Mouse (Mus musculus) kidney, embryonic 15.5 days (tissue): ENCODE measurements around the gene Cpa5. TPM values are rescaled to one million over a fixed set of nuclear protein-coding genes. Genes with fewer than 3 reads are reported as not detected.
A peak's percentile ranks its signal among the peaks of the same experiment; 100 is the strongest.

ENCODE experiments used
- ATAC-seq: fragments of 200-750 bp; cut with Nextera tagmentation; replicated peaks from 2 replicates; pipeline ENCODE4 v1.8.0; 2017; ENCODE audit warnings: moderate TSS enrichment; ENCODE audit not compliant: low FRiP score
- H3K27ac ChIP-seq: fragments of 300-500 bp; sonication (generic); 2 replicates; pipeline ENCODE4 v1.5.1; 2015; ENCODE audit warnings: mild to moderate bottlenecking, inconsistent platforms
- H3K27me3 ChIP-seq: fragments of 300-500 bp; sonication (generic); 2 replicates; pipeline ENCODE4 v1.6.1; 2015; ENCODE audit warnings: inconsistent platforms
- H3K36me3 ChIP-seq: fragments of 300-500 bp; sonication (generic); 2 replicates; pipeline ENCODE4 v1.6.1; 2015; ENCODE audit warnings: inconsistent platforms
- H3K4me1 ChIP-seq: fragments of 300-500 bp; sonication (generic); 2 replicates; pipeline ENCODE4 v1.6.1; 2015; ENCODE audit warnings: inconsistent platforms
- H3K4me2 ChIP-seq: fragments of 300-500 bp; sonication (generic); 2 replicates; pipeline ENCODE4 v1.6.1; 2015; ENCODE audit warnings: moderate library complexity, mild to moderate bottlenecking, inconsistent platforms
- H3K4me3 ChIP-seq: fragments of 300-500 bp; sonication (generic); replicated peaks from 2 replicates; pipeline ENCODE4 v1.5.1; 2015; ENCODE audit warnings: mild to moderate bottlenecking, inconsistent platforms
- H3K9ac ChIP-seq: fragments of 300-500 bp; sonication (generic); 2 replicates; pipeline ENCODE4 v1.6.1; 2015; ENCODE audit warnings: mild to moderate bottlenecking, inconsistent platforms
- H3K9me3 ChIP-seq: fragments of 300-500 bp; sonication (generic); replicated peaks from 2 replicates; pipeline ENCODE4 v1.6.1; 2016; ENCODE audit warnings: inconsistent platforms
- WGBS: fragments of 180-500 bp; shearing (Covaris S2); methylation state at CpG from one replicate; pipeline ENCODE4 v1.1.7; 2015; ENCODE audit warnings: mixed read lengths; 5-methylcytosine and 5-hydroxymethylcytosine counted together
- polyA plus RNA-seq: library from polyadenylated mRNA; unstranded; fragments of >200 nt; fragmentation: Nextera tagmentation; extraction: Ambion mirVana; gene quantifications from 2 replicates; pipeline ENCODE4 v1.2.1, GENCODE M21; 2015

Gene Cpa5
- polyA plus RNA-seq, 1 experiment from 2014 or later = 0.40 TPM

DNA sequence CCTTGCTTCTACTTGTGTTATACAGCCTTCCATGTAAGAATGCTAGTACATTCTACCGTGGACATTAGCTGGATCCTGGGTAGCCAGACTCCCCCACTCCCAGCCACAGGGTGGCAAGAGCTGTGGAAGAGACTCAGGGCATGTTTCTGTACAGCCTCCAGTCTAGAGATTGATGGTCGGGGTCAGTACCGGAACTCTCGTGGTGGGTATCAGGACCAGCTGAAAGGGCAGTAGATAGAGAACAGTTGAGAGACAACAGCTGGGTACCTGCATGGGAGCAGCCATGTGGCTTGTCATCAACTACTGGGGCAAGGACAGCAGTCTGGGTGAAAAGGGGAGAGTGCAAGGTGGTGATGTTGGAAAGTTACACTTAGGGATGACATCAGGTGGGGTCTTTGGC, 5.7 kb upstream of the Cpa5 start:
- peaks cover 33% of the 10 kb centered on the region for H3K4me1 ChIP-seq
- no peak for ATAC-seq
- no peak overlapping the region for H3K4me2 ChIP-seq
- no peak overlapping the region for H3K9ac ChIP-seq
- H3K4me3 ChIP-seq = no peak overlapping the region
- 74% methylated on average over 4 of the region's 4 CpGs for WGBS
- no peaks in the 10 kb centered on the region for H3K9me3 ChIP-seq
- H3K36me3 ChIP-seq = no peaks in the 10 kb centered on the region
- peak overlapping the region; percentile 37; the same call in 1 of the 2 replicates for H3K27ac ChIP-seq
- H3K27me3 ChIP-seq = no peaks in the 10 kb centered on the region

DNA sequence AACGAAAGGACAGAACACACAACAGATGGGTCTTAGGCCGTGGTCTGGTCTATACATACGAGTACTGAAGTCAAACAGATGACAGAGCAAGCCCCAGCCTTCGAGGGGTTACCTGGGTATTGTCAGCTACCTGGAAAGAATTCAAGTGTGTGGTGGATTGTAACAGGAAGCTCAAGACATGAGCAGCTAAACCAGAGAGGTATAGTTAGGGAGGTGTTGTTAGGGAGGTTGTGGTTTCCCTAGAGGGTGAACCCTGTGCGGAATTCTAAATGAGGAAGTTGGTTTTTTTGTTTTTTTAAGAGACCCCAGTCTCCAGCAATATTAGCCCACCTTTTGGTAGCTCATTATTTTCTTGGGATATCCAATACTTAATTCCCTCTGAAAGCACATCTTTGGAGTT, 5.1 kb upstream of the Cpa5 start:
- no peak for ATAC-seq
- WGBS = 74% methylated on average over 5 of the region's 5 CpGs

DNA sequence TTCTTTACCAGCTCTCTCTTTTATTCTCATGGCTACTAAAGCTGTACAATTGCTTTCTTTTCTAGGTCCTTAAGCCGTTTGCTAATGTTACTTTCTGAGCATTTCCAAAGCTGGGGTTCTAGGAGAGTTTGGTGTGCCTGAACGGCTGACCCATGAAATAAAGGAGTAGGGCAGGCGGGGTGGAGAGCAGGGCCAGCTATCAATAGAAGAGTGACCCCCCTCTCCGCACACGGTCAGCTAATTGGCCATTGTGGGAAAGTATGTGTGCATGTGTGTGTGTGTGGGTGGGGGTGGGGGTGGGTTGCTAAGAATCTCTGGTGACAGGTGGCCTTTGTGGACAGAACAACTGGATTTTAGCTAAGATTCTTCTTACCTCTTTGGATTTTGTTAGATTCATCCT, 402 bp downstream of the Cpa5 start:
- Histone ChIP-seq H3K4me1 (peaks cover 14% of the 10 kb centered on the region), H3K9ac (no peak overlapping the region), H3K27ac (no peak overlapping the region), H3K36me3 (no peaks in the 10 kb centered on the region), H3K4me3 (no peak overlapping the region), H3K9me3 (no peaks in the 10 kb centered on the region), H3K27me3 (no peaks in the 10 kb centered on the region), H3K4me2 (no peak overlapping the region)
- ATAC-seq = no peak
- WGBS = 63% methylated on average over 5 of the region's 5 CpGs

More for the DNA sequence above, 5.1 kb upstream of the Cpa5 start:
- no peak overlapping the region for H3K4me2 ChIP-seq
- peaks cover 27% of the 10 kb centered on the region for H3K4me1 ChIP-seq
- H3K9ac ChIP-seq = no peak overlapping the region
- H3K27ac ChIP-seq = peak overlapping the region; percentile 37; the same call in 1 of the 2 replicates
- no peak overlapping the region for H3K4me3 ChIP-seq
- H3K27me3 ChIP-seq = no peaks in the 10 kb centered on the region
- H3K9me3 ChIP-seq = no peaks in the 10 kb centered on the region
- H3K36me3 ChIP-seq = no peaks in the 10 kb centered on the region

DNA sequence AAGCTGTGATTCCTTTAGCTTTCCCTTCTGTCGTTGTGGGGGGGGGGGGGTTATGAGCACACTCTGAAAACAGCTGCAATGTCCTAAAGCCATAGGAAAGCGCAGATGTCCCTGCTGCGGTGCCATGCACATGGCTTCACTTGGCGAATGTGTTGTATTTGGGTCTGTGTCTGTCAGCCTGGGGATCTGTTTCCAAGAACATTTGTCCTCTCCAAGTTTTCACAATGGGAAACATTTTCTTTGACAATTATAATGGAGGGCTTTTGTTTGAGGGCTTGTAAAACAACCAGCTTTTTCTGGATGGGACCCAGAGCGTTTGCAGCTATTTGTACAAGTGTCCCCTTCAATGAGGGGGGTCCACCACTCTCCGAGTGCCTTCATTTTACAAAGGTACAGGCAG, 3.4 kb downstream of the Cpa5 start:
- ATAC-seq = no peak
- Histone ChIP-seq H3K27me3 (no peaks in the 10 kb centered on the region), H3K27ac (no peak overlapping the region), H3K4me3 (no peak overlapping the region), H3K4me1 (peaks cover 37% of the 10 kb centered on the region), H3K9ac (no peak overlapping the region), H3K36me3 (no peaks in the 10 kb centered on the region), H3K4me2 (no peak overlapping the region), H3K9me3 (no peaks in the 10 kb centered on the region)
- WGBS = 80% methylated on average over 6 of the region's 6 CpGs

DNA sequence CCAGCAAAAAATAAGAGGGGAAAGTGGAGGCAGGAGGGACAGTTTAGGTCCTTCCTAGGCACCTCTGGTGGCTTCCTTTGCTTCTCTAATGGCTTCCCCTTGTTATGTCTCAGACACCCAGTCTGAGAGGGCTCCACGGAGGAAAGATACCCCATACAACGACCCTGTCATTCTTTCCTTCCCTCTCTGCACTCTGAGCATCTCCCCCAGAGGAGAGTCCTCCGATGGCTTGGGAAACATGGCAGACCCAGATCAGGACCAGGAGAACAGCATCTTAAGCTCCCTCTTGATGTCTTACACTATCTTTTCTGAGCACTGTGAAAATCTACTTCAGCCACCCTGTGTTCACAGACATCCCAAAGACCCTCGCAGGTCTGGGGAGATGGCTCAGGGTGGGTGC, 4.9 kb downstream of the Cpa5 start:
- Histone ChIP-seq H3K4me3 (no peak overlapping the region), H3K27ac (peak overlapping the region; percentile 23; the same call in 1 of the 2 replicates), H3K9ac (no peak overlapping the region), H3K4me1 (peaks cover 37% of the 10 kb centered on the region), H3K4me2 (no peak overlapping the region), H3K36me3 (no peaks in the 10 kb centered on the region), H3K9me3 (no peaks in the 10 kb centered on the region), H3K27me3 (no peaks in the 10 kb centered on the region)
- WGBS = 36% methylated on average over 4 of the region's 4 CpGs
- ATAC-seq = no peak

DNA sequence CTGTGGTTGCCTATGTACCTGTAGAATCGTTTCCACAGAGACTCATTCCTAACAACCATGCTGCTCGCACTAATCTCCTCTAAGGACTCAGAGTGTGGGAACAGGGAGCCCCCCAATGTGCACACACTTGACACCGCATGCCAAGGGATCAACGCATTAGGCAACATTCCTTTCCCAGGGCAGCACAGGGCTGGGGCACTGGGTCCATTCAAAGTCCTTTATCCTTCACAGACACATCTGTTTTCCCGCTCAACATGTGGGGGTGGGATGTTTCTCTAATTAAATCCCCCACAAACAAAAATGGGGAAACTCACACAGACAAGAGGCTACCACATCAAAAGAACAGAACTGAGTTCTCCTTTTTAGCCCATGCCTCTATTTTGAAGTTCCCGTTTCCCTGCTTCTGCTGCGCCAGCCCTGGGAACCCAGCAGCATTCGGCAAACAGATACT, 5.7 kb downstream of the Cpa5 start:
- peak overlapping the region; percentile 78 for H3K27ac ChIP-seq

DNA sequence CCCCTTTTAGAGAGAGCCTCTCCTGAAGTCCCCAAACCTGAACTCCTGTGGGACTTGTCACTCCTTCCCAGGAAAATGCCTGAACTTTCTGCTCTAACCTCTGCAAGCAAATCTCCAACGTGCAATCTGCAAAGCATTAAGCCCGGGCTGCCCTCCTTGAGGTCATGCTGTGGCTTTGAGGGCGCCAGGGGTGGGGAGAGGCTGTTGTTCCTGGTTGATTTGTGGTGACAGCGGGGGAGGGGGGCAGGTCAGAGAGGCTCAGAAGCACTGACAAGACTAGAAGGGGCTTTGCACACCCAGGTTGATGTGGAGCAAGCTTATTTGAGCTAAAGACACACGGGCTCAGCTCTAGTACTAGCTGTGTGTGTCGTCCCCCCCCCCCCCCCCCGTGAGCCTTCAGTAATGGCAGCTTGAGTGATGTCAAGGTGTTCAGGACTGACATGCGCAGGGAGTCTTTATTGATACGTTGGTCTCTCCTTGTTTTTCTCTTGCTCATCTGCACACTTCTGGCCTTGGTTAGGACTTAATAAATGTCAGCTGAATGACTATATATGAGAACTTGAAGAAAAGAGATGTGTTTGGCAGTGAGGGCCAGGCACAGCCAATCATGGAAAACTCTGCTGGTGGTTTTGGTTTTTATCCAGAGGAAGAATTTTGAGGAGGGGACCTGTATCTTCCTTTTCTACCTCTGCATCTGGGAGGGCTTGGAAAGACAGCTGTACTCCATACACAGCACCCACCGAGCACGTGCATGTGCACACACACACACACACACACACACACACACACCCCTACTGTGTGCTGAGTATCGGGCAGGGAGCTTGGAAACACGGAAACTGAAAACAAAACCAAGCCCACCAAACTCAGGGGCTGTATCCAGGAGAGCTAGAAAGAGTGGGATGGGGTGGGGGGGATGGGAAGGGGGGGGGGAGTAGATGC, 6.5 kb downstream of the Cpa5 start:
- 9% methylated on average over 13 of the region's 13 CpGs for WGBS
- ATAC-seq = peak; percentile 55

More for the DNA sequence above, 5.7 kb downstream of the Cpa5 start:
- ATAC-seq = no peak
- Histone ChIP-seq H3K4me2 (peak overlapping the region; percentile 53), H3K9me3 (no peaks in the 10 kb centered on the region), H3K4me1 (peaks cover 37% of the 10 kb centered on the region), H3K36me3 (no peaks in the 10 kb centered on the region), H3K27me3 (no peaks in the 10 kb centered on the region), H3K9ac (no peak overlapping the region), H3K4me3 (no peak overlapping the region)
- 10% methylated on average over 8 of the region's 8 CpGs for WGBS

DNA sequence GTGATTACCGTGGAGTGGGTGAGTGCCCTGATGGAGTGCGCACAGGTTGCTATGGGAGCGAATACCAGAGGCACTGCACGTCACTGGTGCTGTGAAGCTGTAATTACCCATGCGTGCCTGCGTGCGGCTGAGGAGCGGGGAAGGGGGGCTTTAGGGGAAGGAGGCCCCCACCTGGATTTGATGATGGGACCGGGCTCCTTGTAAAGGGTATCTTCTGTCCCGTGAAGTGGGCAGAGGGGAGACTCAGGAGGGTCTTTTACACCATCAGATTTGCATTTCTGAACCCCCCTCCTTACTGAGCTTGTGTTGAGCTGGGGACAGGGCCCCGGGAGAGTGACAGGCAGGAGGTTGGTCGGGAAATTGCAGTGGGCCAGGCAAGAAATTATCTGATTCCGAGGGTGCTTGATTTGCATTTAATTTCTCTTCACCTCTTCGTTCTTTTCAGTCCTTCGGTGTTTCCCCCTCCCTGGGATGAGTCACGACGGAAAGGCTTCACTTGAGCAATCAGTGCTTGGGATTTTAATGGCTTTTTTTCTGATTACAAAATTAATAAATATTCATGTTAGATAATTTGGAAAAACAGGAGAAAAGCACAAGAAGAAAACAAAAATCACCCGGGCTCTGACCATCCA, 7.3 kb downstream of the Cpa5 start:
- H3K4me2 ChIP-seq = peak overlapping the region; percentile 53
- H3K27me3 ChIP-seq = no peaks in the 10 kb centered on the region
- H3K9me3 ChIP-seq = no peaks in the 10 kb centered on the region
- H3K4me3 ChIP-seq = peak overlapping the region; percentile 19
- H3K4me1 ChIP-seq = peaks cover 37% of the 10 kb centered on the region
- WGBS = 19% methylated on average over 18 of the region's 18 CpGs
- no peak overlapping the region for H3K9ac ChIP-seq
- ATAC-seq = peak; percentile 77
- H3K36me3 ChIP-seq = no peaks in the 10 kb centered on the region
- peak overlapping the region; percentile 78 for H3K27ac ChIP-seq

More for the DNA sequence above, 6.5 kb downstream of the Cpa5 start:
- Histone ChIP-seq H3K27ac (peak overlapping the region; percentile 78), H3K9ac (no peak overlapping the region), H3K27me3 (no peaks in the 10 kb centered on the region), H3K9me3 (no peaks in the 10 kb centered on the region), H3K4me1 (peaks cover 37% of the 10 kb centered on the region), H3K4me2 (peak overlapping the region; percentile 53), H3K4me3 (peak overlapping the region; percentile 19), H3K36me3 (no peaks in the 10 kb centered on the region)

DNA sequence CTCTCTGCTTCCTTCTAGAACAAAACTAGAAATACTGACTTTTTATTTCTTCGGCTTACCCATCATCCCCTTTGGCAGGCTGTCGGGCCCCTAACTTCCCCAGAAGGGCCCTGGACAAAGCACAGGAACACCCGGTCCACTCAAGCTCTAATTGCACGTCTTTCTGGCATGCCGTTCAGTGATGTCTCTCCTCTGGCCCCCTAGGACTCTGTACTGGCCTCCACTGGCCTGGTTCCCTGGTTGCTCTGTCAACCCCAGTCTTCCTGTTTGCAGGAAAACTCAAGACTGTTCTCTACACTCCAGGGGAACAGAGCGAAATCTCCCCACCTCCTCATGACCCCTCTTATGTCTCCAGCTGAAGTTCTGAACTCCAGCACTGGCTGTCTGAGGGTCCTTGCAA, 7.9 kb downstream of the Cpa5 start:
- no peak for ATAC-seq
- Histone ChIP-seq H3K9ac (no peak overlapping the region), H3K36me3 (no peaks in the 10 kb centered on the region), H3K9me3 (no peaks in the 10 kb centered on the region), H3K27me3 (no peaks in the 10 kb centered on the region), H3K4me2 (0 out of 2 replicates have a peak overlapping the region, but pooled peaks have one; percentile 3), H3K4me3 (no peak overlapping the region), H3K4me1 (peaks cover 37% of the 10 kb centered on the region), H3K27ac (peak overlapping the region; percentile 60; the same call in 1 of the 2 replicates)
- 43% methylated on average over 6 of the region's 6 CpGs for WGBS

DNA sequence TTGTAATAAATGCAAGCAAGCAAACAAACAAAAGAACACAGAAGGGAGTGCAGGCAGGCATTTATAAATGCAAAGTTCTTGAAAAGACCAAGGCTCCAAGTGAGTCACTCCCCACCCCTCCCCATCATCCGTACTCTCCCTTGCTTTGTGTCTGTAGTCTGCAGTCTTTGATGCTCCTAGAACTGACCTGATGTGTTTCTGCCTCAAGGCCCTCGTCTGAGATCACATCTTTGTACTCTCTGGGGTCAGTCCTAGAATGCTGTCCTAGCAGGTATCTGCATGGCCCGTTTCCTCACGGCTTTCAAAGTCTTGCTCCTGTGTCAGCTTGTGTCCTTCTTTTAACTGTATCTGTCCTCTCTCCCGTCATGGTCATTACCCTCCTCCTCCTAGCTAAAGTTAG, 8.8 kb downstream of the Cpa5 start:
- Histone ChIP-seq H3K9me3 (no peaks in the 10 kb centered on the region), H3K4me3 (no peak overlapping the region), H3K4me2 (no peak overlapping the region), H3K27ac (no peak overlapping the region), H3K9ac (no peak overlapping the region), H3K36me3 (no peaks in the 10 kb centered on the region), H3K27me3 (no peaks in the 10 kb centered on the region), H3K4me1 (peaks cover 37% of the 10 kb centered on the region)
- no peak for ATAC-seq
- WGBS = 81% methylated on average over 5 of the region's 5 CpGs

DNA sequence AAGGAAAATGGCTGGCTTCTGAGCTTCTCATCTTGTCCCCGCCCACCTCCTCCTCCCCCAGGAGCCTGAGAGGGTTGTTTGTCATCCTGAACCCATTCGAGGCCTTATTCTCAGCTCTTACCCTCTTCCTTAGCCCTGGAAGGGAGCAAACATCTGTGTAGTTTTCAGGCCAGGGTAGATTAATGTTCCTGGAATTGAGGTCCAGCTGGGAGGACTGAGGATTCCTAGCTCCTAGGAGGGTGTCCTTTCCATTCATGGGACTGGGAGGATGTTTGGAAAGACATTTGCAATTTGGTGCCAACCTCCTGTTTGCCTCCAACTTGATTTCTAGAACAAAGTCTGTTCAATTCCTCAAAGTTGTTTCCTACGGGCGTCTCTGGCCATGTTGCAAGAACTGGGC, 9.8 kb downstream of the Cpa5 start:
- WGBS = 75% methylated on average over 4 of the region's 4 CpGs
- H3K27ac ChIP-seq = peak overlapping the region; percentile 24; the same call in 1 of the 2 replicates
- no peak overlapping the region for H3K4me3 ChIP-seq
- H3K9me3 ChIP-seq = no peaks in the 10 kb centered on the region
- ATAC-seq = no peak
- no peak overlapping the region for H3K9ac ChIP-seq
- H3K4me2 ChIP-seq = no peak overlapping the region
- no peaks in the 10 kb centered on the region for H3K36me3 ChIP-seq
- no peaks in the 10 kb centered on the region for H3K27me3 ChIP-seq
- peaks cover 36% of the 10 kb centered on the region for H3K4me1 ChIP-seq

DNA sequence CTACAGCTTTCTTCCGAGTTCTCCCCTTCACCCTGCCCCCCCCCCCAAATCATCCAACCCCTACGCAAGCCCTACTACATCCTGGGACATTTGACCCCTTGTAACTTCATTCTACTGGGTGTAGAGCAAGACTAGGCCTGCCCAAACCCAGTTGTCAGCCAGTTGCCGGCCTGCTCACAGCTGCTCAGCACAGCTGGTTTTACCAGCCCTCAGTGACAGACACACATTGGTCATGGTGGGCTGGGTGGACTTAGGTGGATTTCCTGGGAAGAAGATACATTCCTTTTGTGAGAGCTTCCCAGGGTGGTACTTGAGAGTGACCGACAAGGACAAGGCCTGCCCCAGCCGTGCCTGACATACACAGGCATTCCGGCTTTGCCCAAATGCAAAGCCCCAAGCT, 10.2 kb downstream of the Cpa5 start:
- H3K9ac ChIP-seq = no peak overlapping the region
- no peaks in the 10 kb centered on the region for H3K9me3 ChIP-seq
- no peaks in the 10 kb centered on the region for H3K27me3 ChIP-seq
- 86% methylated on average over 6 of the region's 6 CpGs for WGBS
- no peak overlapping the region; the same call in 1 of the 2 replicates for H3K27ac ChIP-seq
- no peak for ATAC-seq
- no peaks in the 10 kb centered on the region for H3K36me3 ChIP-seq
- H3K4me3 ChIP-seq = no peak overlapping the region
- no peak overlapping the region for H3K4me2 ChIP-seq
- peaks cover 32% of the 10 kb centered on the region for H3K4me1 ChIP-seq
